Mouse (Mus musculus) left cerebral cortex, adult 11 months (tissue): ENCODE data around the gene Endod1.

ENCODE experiments used
- DNase-seq: peaks from one replicate; pipeline ENCODE4 v3.0.0; 2022; ENCODE audit warnings: low spot score

The Endod1 gene

DNA sequence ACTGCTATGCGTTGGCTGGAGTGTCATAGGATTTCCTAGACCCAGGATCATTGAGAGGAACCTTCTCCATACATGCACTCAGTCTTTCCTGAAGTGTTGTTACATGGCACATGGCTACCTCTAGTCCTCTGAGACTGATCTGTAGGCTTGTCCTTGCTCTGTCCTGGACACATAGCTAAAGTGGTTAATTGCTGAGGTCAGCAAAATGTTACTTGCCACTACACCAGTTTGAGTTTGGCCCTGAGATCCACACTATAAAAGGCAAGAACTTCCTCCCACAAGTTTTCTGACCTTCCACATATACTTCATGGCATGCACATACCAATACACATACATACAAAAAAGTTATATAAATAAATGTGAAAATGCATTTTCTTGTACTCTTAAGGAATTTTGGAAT lies 64.7 kb downstream of the Endod1 start:
- DNase-seq, result no peak

DNA sequence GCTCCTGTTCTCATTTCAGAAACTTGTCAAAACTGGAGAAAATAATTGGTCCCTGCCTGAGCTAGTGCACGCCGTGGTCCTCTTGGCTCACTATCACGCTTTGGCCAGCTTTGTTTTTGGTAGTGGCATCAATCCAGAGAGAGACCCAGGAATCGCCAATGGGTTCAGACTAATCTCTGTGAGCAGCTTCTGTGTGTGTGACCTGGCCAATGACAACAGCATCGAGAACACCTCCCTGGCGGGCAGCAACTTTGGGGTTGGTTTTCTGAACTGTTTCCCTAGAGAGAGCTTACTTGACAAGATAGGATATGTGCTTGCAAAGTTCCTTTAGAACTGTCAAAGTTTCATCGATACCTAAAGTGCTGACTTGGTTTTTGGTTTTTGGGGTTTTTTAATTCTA lies 66.8 kb downstream of the Endod1 start:
- no peak for DNase-seq

DNA sequence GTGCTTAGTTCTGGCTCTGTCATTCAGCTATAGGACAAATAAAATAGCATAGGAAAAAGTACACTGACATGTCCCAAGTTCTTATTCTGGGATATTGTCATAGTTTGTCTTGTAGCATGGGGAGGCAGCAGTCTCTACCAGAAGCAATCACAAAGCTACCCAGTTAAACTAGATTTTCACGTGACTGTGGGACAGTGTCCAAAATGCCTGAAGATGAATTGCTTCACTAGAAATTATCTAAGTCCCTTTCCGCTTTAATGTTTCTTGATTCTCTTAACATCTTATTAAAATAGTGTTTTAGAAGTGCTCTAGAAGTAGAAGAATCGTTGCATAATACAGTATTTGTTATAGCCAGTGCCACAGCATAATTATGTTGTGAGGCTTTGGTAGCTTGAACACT lies 67.3 kb downstream of the Endod1 start:
- DNase-seq, result no peak

DNA sequence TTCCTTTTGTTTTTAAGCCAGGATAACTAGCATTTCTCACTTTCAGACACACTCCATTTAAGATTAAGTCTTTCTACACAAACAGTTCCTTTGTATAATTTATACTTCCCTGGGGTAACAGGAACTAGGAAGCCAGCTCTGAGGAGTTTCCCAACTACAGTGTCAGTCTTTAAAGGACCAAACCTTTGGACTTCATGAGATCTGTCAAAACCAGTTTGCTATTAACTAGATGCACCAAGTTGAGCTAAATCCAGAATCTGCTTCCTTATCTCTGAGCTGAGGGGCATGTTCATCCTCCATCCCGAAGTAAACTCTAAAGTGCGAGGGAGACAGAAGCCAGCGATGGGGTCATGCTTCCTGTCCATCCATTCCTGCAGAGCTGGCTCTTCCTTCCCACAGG lies 74.0 kb downstream of the Endod1 start:
- no peak for DNase-seq

DNA sequence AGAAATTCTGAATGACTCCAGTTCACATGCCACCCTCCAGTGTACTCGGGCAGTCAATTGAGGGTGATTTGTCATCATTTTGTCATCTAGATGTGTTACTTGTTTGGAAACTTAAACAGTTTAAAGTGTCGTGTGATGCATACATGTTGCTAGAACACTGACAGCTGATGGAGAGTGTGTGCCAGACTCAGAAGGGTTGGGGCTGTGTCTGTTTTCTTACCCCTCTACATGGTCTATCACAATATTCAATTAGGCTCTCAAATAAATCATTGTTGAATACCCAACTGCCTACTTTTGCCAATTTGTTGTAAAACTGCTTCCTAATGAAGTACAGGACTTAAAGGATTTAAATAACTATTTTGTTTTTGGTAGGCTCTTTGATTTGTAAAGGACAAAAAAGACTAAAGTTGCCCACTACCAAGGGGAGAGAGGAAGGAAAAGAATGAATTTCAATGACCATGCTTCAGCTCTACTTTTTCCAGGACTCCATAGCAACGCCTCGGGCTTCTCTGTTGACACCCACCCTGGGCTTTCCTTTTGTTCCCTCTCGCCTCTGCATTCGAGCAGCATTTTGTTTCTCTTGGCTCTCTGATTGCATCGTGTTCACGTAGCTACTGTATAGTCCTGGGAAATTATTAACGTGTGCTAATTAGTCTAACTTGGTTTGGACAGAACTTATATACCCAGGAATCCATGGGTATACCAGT lies 76.9 kb downstream of the Endod1 start:
- DNase-seq, result no peak
